Mouse (Mus musculus): ENCODE data around the gene Bbs7. TPM values are rescaled to one million over a fixed set of nuclear protein-coding genes. Genes with fewer than 3 reads are reported as not detected.
"Not testable (repeated sequence)": the region's sequence is repeated elsewhere in the genome, so short reads cannot be mapped to it uniquely, and the experiment has no call there.

Bbs7 gene
- 13.8 and 14.6 TPM in 2 replicates for polyA plus RNA-seq (2014; fragmentation: Nextera tagmentation; extraction: Ambion mirVana)

DNA sequence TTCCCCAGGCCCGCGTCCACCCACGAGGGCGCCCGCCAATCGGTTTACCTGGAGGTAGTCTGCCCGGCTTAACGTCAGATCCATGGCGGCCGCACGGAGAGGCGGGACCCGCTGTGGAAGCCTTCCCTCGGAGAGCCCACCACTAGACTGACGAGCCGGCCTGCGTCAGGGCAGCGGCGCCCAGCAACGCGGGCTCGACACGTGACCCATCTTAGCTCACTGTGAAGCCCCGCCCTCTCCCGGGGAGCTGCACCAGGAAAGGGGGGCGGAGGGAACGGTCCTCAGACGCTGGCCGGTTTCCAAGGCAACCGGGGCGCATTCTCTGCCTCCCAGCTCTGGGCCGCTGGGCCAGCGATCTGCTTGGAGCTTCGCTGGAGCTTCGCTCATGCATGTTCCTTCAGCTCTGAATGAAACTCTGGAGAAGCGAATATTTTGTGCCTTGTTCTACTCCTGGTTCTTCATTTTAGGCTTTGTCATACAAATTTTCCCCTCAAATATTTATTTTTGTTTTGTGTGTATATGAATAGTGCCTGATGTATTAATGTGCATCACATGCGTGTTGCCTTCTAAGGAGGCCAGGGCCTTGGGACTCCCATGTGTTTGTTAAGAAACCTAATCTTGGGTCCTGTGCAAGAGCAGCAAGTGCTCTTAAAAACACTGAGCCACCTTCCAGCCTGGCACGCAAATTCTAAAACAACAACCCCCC lies at the start of gene Bbs7:
TSS of gene Bbs7 (minus strand) at position 276 of the 706 bp plus-strand sequence.
- Histone ChIP-seq H3K4me3 (ENCODE audit: low read depth, low read length) (peak within 1 kb of the TSS; percentile 58), H3K27me3 (ENCODE audit: control insufficient read depth, insufficient read depth, low read length) (no peaks in the 10 kb centered on the region), H3K9me3 (ENCODE audit: control insufficient read depth, low read depth, low read length) (no peaks in the 10 kb centered on the region), H3K36me3 (ENCODE audit: control insufficient read depth, insufficient read depth, low read length) (no peaks in the 10 kb centered on the region; the same call in 1 of the 2 replicates), H3K27ac (ENCODE audit: low read length) (no peak within 1 kb of the TSS), H3K9ac (replicated peaks; ENCODE audit: low read depth, low read length) (peak within 1 kb of the TSS; percentile 43), H3K4me1 (ENCODE audit: control insufficient read depth, insufficient read depth, low read length) (no peaks in the 10 kb centered on the region), H3K4me2 (replicated peaks; ENCODE audit: low read depth, low read length) (peak within 1 kb of the TSS; percentile 66)
- peak; percentile 100 for ATAC-seq (ENCODE audit: insufficient number of reproducible peaks, insufficient read depth, low FRiP score, low read depth)
- WGBS, result 4% methylated on average over 38 of the region's 38 CpGs

DNA sequence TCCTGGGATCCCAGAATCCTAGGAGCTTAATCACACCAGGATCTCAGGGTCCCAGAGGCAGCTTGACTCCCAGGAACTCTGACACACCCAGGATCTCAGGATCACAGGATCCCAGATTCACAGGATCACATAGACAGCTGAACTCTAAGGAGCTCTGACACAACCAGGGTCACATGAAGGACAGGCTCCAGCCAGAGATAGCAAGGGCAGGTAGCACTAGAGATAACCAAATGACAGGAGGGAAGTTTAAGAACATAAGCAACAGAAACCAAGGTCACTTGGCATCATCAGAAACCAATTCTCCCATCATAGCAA lies 31.9 kb upstream of the Bbs7 start:
- H3K27me3 ChIP-seq (ENCODE audit: control insufficient read depth, insufficient read depth, low read length); H3K9me3 ChIP-seq (ENCODE audit: control insufficient read depth, low read depth, low read length); ATAC-seq (ENCODE audit: insufficient number of reproducible peaks, insufficient read depth, low FRiP score, low read depth); H3K4me2 ChIP-seq (replicated peaks; ENCODE audit: low read depth, low read length); H3K27ac ChIP-seq (ENCODE audit: low read length); H3K4me3 ChIP-seq (ENCODE audit: low read depth, low read length); H3K36me3 ChIP-seq (ENCODE audit: control insufficient read depth, insufficient read depth, low read length); H3K9ac ChIP-seq (replicated peaks; ENCODE audit: low read depth, low read length); H3K4me1 ChIP-seq (ENCODE audit: control insufficient read depth, insufficient read depth, low read length): not testable (repeated sequence)

DNA sequence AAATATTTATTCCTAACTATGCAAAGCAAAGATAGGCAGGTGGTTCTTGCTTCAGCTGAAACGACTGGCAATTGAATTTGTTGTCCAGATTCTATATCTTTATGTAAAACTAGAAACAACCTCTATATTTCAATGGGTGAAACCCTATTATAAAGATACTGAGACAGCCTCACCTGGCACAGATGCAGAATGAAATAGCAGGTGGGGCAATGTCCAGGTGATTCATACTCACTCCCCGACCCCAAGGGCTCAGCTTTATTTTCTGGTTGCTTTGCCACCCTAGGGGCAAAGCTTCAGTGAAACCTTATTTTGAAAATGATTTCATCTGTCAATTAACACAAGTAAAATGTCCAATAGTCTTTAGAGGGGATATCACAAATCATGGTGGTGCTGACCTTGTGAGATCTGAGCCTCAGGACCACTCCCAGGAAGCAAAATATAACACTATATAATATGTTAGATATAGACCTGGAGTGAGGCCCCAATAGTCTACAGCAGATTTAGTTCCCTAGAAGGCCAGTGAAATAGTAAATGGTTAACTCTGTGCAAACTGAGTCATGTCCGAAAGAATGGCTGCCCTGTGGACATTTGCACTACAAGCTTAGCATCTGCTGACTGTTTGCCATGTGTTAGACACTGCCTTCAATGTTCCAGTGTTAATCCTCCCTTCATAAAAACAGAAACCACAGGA lies 31.4 kb upstream of the Bbs7 start:
- no peak overlapping the region for H3K4me3 ChIP-seq (ENCODE audit: low read depth, low read length)
- no peak for ATAC-seq (ENCODE audit: insufficient number of reproducible peaks, insufficient read depth, low FRiP score, low read depth)
- no peaks in the 10 kb centered on the region for H3K27me3 ChIP-seq (ENCODE audit: control insufficient read depth, insufficient read depth, low read length)
- no peaks in the 10 kb centered on the region for H3K4me1 ChIP-seq (ENCODE audit: control insufficient read depth, insufficient read depth, low read length)
- no peak overlapping the region for H3K9ac ChIP-seq (replicated peaks; ENCODE audit: low read depth, low read length)
- H3K9me3 ChIP-seq (ENCODE audit: control insufficient read depth, low read depth, low read length), result no peaks in the 10 kb centered on the region
- H3K4me2 ChIP-seq (replicated peaks; ENCODE audit: low read depth, low read length), result no peak overlapping the region
- WGBS, result 73% methylated on average over 3 of the region's 3 CpGs
- no peak overlapping the region for H3K27ac ChIP-seq (ENCODE audit: low read length)
- no peaks in the 10 kb centered on the region for H3K36me3 ChIP-seq (ENCODE audit: control insufficient read depth, insufficient read depth, low read length)

DNA sequence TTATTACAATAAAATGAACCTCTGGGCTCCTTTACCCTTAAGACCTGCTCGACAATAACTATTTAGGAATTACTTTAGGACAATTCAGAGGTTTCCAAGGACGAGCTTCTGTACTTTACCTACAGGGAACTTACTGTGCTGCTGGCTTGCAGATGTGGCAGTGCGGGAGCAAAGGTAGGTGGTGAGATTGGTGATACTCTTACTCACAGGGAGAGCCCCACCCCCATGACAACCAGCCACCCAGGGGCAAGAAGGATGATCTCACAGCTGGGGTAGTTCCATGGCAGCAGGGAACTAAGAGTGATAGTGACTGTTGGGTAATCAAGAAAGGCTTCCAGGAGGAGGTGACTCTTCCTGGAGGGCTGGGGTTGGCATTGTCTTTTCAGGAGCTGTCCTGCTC lies 30.1 kb upstream of the Bbs7 start:
- H3K4me3 ChIP-seq (ENCODE audit: low read depth, low read length), result no peak overlapping the region
- no peaks in the 10 kb centered on the region for H3K4me1 ChIP-seq (ENCODE audit: control insufficient read depth, insufficient read depth, low read length)
- H3K27me3 ChIP-seq (ENCODE audit: control insufficient read depth, insufficient read depth, low read length), result no peaks in the 10 kb centered on the region
- H3K4me2 ChIP-seq (replicated peaks; ENCODE audit: low read depth, low read length), result no peak overlapping the region
- H3K36me3 ChIP-seq (ENCODE audit: control insufficient read depth, insufficient read depth, low read length), result no peaks in the 10 kb centered on the region
- H3K27ac ChIP-seq (ENCODE audit: low read length), result no peak overlapping the region
- WGBS, result 82% methylated on average over 3 of the region's 3 CpGs
- no peaks in the 10 kb centered on the region for H3K9me3 ChIP-seq (ENCODE audit: control insufficient read depth, low read depth, low read length)
- H3K9ac ChIP-seq (replicated peaks; ENCODE audit: low read depth, low read length), result no peak overlapping the region
- no peak for ATAC-seq (ENCODE audit: insufficient number of reproducible peaks, insufficient read depth, low FRiP score, low read depth)

DNA sequence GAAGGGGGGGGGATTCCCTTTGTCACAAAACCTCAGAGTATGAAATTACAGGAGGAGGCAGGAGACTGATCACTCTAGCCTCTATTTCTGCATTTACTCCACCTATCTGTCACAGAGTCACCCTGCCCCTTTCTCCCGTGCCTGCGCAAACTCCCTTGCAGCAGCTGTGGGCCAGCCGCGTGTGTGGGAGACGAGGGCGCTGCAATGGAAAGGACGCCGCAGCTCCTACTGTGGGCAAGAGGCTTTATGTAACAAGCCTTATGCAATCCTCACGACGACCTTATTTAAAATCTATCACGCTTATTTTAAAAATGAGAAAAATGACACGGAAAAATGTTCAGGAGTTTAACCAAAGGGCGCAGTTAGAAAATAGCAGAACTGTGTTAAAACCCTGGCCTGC lies 29.5 kb upstream of the Bbs7 start:
- no peaks in the 10 kb centered on the region for H3K4me1 ChIP-seq (ENCODE audit: control insufficient read depth, insufficient read depth, low read length)
- H3K9me3 ChIP-seq (ENCODE audit: control insufficient read depth, low read depth, low read length), result no peaks in the 10 kb centered on the region
- WGBS, result 59% methylated on average over 13 of the region's 13 CpGs
- no peak overlapping the region for H3K4me2 ChIP-seq (replicated peaks; ENCODE audit: low read depth, low read length)
- no peak overlapping the region for H3K27ac ChIP-seq (ENCODE audit: low read length)
- no peak overlapping the region for H3K9ac ChIP-seq (replicated peaks; ENCODE audit: low read depth, low read length)
- no peak for ATAC-seq (ENCODE audit: insufficient number of reproducible peaks, insufficient read depth, low FRiP score, low read depth)
- no peaks in the 10 kb centered on the region for H3K36me3 ChIP-seq (ENCODE audit: control insufficient read depth, insufficient read depth, low read length)
- H3K27me3 ChIP-seq (ENCODE audit: control insufficient read depth, insufficient read depth, low read length), result no peaks in the 10 kb centered on the region
- no peak overlapping the region for H3K4me3 ChIP-seq (ENCODE audit: low read depth, low read length)

DNA sequence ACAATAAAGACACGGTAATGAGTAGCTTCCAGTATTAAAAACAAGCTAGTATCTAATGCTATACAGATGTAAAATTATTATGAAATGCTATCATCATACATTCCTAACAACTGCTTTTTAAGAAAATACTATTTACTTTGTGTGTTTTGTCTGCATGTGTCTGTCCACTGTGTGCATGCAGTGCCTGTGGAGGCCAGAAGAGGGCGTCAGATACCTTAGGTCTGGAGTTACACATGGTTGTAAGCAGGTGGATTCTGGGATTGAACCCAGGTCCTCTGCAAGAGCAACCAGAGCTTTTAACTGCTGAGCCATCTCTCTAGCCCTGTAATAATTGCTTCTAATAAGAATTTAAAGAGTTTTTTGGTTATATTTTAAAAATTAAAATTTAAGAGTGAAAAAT lies 27.5 kb upstream of the Bbs7 start:
- Histone ChIP-seq H3K4me1 (ENCODE audit: control insufficient read depth, insufficient read depth, low read length) (no peaks in the 10 kb centered on the region), H3K36me3 (ENCODE audit: control insufficient read depth, insufficient read depth, low read length) (no peaks in the 10 kb centered on the region), H3K27ac (ENCODE audit: low read length) (no peak overlapping the region), H3K9ac (replicated peaks; ENCODE audit: low read depth, low read length) (no peak overlapping the region), H3K27me3 (ENCODE audit: control insufficient read depth, insufficient read depth, low read length) (no peaks in the 10 kb centered on the region), H3K4me3 (ENCODE audit: low read depth, low read length) (no peak overlapping the region), H3K9me3 (ENCODE audit: control insufficient read depth, low read depth, low read length) (no peaks in the 10 kb centered on the region), H3K4me2 (replicated peaks; ENCODE audit: low read depth, low read length) (no peak overlapping the region)
- no peak for ATAC-seq (ENCODE audit: insufficient number of reproducible peaks, insufficient read depth, low FRiP score, low read depth)
- 61% methylated on average over 2 of the region's 2 CpGs for WGBS

DNA sequence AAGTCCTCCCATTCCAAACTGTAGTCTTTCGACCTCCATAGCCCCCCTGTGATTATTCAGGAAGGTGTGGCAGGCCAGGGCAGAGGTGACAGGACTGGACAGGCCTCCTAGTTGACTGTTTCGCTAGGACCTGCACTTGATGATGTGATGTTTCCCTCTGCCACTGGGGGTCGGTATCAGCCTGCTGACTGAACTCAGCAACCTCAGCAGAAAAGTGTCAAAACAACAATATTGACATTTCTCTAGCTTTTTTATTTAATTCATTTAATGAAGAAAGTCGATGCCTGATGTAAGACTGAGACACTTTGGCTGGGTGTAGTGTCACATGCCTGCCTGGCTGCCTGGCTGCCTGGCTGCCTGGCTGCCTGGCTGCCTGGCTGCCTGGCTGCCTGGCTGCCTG lies 22.2 kb upstream of the Bbs7 start:
- Histone ChIP-seq H3K27me3 (ENCODE audit: control insufficient read depth, insufficient read depth, low read length) (no peaks in the 10 kb centered on the region), H3K27ac (ENCODE audit: low read length) (no peak overlapping the region), H3K36me3 (ENCODE audit: control insufficient read depth, insufficient read depth, low read length) (no peaks in the 10 kb centered on the region), H3K4me2 (replicated peaks; ENCODE audit: low read depth, low read length) (no peak overlapping the region), H3K9ac (replicated peaks; ENCODE audit: low read depth, low read length) (no peak overlapping the region), H3K4me3 (ENCODE audit: low read depth, low read length) (no peak overlapping the region), H3K4me1 (ENCODE audit: control insufficient read depth, insufficient read depth, low read length) (no peaks in the 10 kb centered on the region), H3K9me3 (ENCODE audit: control insufficient read depth, low read depth, low read length) (no peaks in the 10 kb centered on the region)
- WGBS, result 20% methylated on average over 4 of the region's 4 CpGs
- ATAC-seq (ENCODE audit: insufficient number of reproducible peaks, insufficient read depth, low FRiP score, low read depth), result no peak

DNA sequence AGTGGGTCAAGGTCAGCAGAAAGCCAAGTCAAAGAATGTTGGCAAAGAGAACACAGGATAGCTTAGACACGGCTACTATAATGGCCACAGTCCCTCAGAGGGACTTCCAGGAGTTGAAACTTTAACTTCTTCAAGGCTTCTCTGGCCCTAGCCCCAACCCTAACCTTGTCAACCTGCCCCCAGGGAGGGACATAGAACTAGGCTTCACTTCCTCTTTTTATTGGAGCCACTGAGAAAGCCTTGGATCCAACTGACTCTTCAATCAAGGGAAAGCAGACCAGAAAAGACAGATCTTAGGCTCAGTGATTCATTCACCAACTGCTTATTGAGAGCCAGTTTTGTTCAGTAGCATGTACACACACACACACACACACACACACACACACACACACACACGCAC lies 13.5 kb upstream of the Bbs7 start:
- no peaks in the 10 kb centered on the region for H3K9me3 ChIP-seq (ENCODE audit: control insufficient read depth, low read depth, low read length)
- H3K36me3 ChIP-seq (ENCODE audit: control insufficient read depth, insufficient read depth, low read length), result no peaks in the 10 kb centered on the region
- H3K4me1 ChIP-seq (ENCODE audit: control insufficient read depth, insufficient read depth, low read length), result no peaks in the 10 kb centered on the region
- H3K4me3 ChIP-seq (ENCODE audit: low read depth, low read length), result no peak overlapping the region
- H3K27ac ChIP-seq (ENCODE audit: low read length), result no peak overlapping the region
- H3K9ac ChIP-seq (replicated peaks; ENCODE audit: low read depth, low read length), result no peak overlapping the region
- ATAC-seq (ENCODE audit: insufficient number of reproducible peaks, insufficient read depth, low FRiP score, low read depth), result no peak
- 71% methylated on average over 2 of the region's 2 CpGs for WGBS
- H3K27me3 ChIP-seq (ENCODE audit: control insufficient read depth, insufficient read depth, low read length), result no peaks in the 10 kb centered on the region
- H3K4me2 ChIP-seq (replicated peaks; ENCODE audit: low read depth, low read length), result no peak overlapping the region

DNA sequence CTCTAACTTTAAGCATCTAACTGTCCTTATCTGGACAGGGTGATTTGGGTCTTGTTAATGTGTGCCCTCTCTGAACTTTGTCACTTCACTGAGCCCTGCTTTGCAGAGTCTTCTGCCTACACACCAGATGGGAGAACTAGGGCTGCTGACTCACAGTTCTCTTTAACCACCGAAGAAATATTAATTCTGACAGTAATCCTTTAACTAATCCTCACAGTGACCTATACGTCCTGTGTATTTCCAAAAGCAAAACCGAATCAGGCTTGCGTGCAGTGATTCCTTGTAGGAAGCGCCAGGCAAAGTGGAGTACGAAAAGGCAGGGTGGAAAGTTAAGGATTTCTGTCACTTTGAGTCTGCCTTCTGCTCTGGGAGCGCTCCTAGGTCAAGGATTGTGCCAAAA lies 4.9 kb upstream of the Bbs7 start:
- Histone ChIP-seq H3K27me3 (ENCODE audit: control insufficient read depth, insufficient read depth, low read length) (no peaks in the 10 kb centered on the region), H3K4me3 (ENCODE audit: low read depth, low read length) (no peak overlapping the region), H3K9me3 (ENCODE audit: control insufficient read depth, low read depth, low read length) (no peaks in the 10 kb centered on the region), H3K36me3 (ENCODE audit: control insufficient read depth, insufficient read depth, low read length) (no peaks in the 10 kb centered on the region), H3K4me1 (ENCODE audit: control insufficient read depth, insufficient read depth, low read length) (no peaks in the 10 kb centered on the region), H3K9ac (replicated peaks; ENCODE audit: low read depth, low read length) (no peak overlapping the region), H3K27ac (ENCODE audit: low read length) (no peak overlapping the region), H3K4me2 (replicated peaks; ENCODE audit: low read depth, low read length) (no peak overlapping the region)
- no peak for ATAC-seq (ENCODE audit: insufficient number of reproducible peaks, insufficient read depth, low FRiP score, low read depth)
- WGBS, result 55% methylated on average over 7 of the region's 7 CpGs
